Mouse (Mus musculus) embryonic facial prominence, embryonic 11.5 days (tissue): ENCODE measurements around the gene Aldh9a1. TPM values are rescaled to one million over a fixed set of nuclear protein-coding genes. Genes with fewer than 3 reads are reported as not detected.

Experiments used
- ATAC-seq: fragments of 200-750 bp; cut with Nextera tagmentation; replicated peaks from 2 replicates; pipeline ENCODE4 v1.8.0; 2017; ENCODE audit warnings: low read depth; ENCODE audit not compliant: insufficient number of reproducible peaks, low FRiP score, low TSS enrichment
- DNase-seq: peaks from one replicate; pipeline ENCODE4 v3.0.0-alpha.2; 2015; ENCODE audit warnings: low spot score
- H3K27ac ChIP-seq: fragments of 300-500 bp; sonication (generic); replicated peaks from 2 replicates; pipeline ENCODE4 v1.5.1; 2014; ENCODE audit warnings: mild to moderate bottlenecking, low read depth, low read length, control low read depth
- H3K27me3 ChIP-seq: fragments of 300-500 bp; sonication (generic); 2 replicates; pipeline ENCODE4 v1.6.1; 2014; ENCODE audit warnings: mild to moderate bottlenecking, low read length, moderate library complexity, mixed read lengths; ENCODE audit not compliant: control insufficient read depth, insufficient read depth
- H3K36me3 ChIP-seq: fragments of 300-500 bp; sonication (generic); replicated peaks from 2 replicates; pipeline ENCODE4 v1.6.1; 2014; ENCODE audit warnings: low read depth, mild to moderate bottlenecking, low read length, moderate library complexity, mixed read lengths; ENCODE audit not compliant: control insufficient read depth, insufficient read depth
- H3K4me1 ChIP-seq: fragments of 300-500 bp; sonication (generic); 2 replicates; pipeline ENCODE4 v1.6.1; 2014; ENCODE audit warnings: low read length, mixed read lengths; ENCODE audit not compliant: control insufficient read depth, insufficient read depth
- H3K4me2 ChIP-seq: fragments of 300-500 bp; sonication (generic); 2 replicates; pipeline ENCODE4 v1.6.1; 2014; ENCODE audit warnings: low read depth, mild to moderate bottlenecking, control low read depth, low read length, moderate library complexity
- H3K4me3 ChIP-seq: fragments of 300-500 bp; sonication (generic); 2 replicates; pipeline ENCODE4 v1.5.1; 2014; ENCODE audit warnings: low read depth, low read length, control low read depth
- H3K9ac ChIP-seq: fragments of 300-500 bp; sonication (generic); replicated peaks from 2 replicates; pipeline ENCODE4 v1.6.1; 2014; ENCODE audit warnings: mild to moderate bottlenecking, control low read depth, low read length
- H3K9me3 ChIP-seq: fragments of 300-500 bp; sonication (generic); replicated peaks from 2 replicates; pipeline ENCODE4 v1.6.1; 2016; ENCODE audit warnings: mild to moderate bottlenecking, low read length, inconsistent platforms, mixed read lengths; ENCODE audit not compliant: control insufficient read depth
- WGBS: fragments of 180-500 bp; shearing (Covaris S2); extraction: QIAGEN DNeasy Blood & Tissue Kit; methylation state at CpG from one replicate; pipeline ENCODE4 v1.1.7; 2014; 5-methylcytosine and 5-hydroxymethylcytosine counted together
- polyA plus RNA-seq: library from polyadenylated mRNA; unstranded; fragments of >200 nt; fragmentation: Nextera tagmentation; extraction: Ambion mirVana; gene quantifications from 2 replicates; pipeline ENCODE4 v1.2.1, GENCODE M21; 2014

Gene Aldh9a1
- polyA plus RNA-seq, 1 experiment from 2014 or later = 46.7 TPM

DNA sequence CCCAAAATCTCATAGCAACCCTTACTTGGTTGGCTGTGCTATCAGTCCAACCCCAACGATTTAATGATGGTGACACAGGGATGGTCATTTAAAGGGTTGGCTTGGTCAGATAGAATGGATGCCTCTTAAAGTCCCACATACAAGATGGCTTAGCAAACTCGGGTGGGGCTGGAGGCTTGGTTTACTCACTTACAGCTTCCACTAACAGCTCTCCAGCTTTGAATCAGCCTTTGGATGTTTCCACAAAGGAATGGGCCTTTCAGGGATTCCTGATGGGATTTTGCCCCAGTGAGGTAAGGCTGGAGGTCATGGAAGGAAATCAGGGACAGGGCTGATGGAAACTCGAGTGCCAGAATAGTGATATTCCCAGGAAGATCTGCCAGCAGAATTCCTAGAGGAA is 38.0 kb downstream of the Aldh9a1 start:
- H3K27ac ChIP-seq = no peak overlapping the region
- H3K36me3 ChIP-seq = no peaks in the 10 kb centered on the region
- 81% methylated on average over 3 of the region's 3 CpGs for WGBS
- DNase-seq (no peak), ATAC-seq (no peak)
- H3K9ac ChIP-seq = no peak overlapping the region
- H3K9me3 ChIP-seq = no peaks in the 10 kb centered on the region
- H3K4me1 ChIP-seq = peaks cover 3% of the 10 kb centered on the region; the same call in 1 of the 2 replicates
- H3K4me2 ChIP-seq = no peak overlapping the region
- no peak overlapping the region for H3K4me3 ChIP-seq
- peaks cover 3% of the 10 kb centered on the region; the same call in 1 of the 2 replicates for H3K27me3 ChIP-seq

DNA sequence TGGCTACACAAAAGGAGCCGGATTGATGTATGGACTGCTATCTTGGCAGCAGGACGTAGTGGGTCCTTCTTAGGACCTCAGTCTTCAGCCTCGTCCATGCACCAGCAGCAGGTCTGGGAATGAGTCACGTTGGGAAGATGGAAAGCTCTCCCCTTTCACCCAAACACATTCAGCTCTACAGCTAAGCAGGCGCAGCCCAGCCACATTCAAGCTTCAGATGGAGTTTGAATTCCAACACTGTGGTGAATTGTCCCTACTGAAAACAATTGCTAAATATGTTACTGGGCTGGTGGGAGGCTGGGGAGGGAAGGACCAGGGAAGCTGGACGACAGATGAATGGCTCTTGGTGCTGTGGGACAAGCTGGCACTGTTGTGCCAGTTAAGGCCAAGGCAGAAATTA is 38.8 kb downstream of the Aldh9a1 start:
- Histone ChIP-seq H3K4me1 (peaks cover 3% of the 10 kb centered on the region; the same call in 1 of the 2 replicates), H3K36me3 (no peaks in the 10 kb centered on the region), H3K27me3 (peaks cover 5% of the 10 kb centered on the region; the same call in 1 of the 2 replicates), H3K9ac (no peak overlapping the region), H3K4me2 (no peak overlapping the region), H3K9me3 (no peaks in the 10 kb centered on the region), H3K27ac (no peak overlapping the region), H3K4me3 (no peak overlapping the region)
- ATAC-seq (no peak), DNase-seq (no peak)
- WGBS = 77% methylated on average over 6 of the region's 6 CpGs

- H3K4me2 ChIP-seq = no peak overlapping the region; the same call in 1 of the 2 replicates
- DNase-seq (no peak), ATAC-seq (no peak)
- no peak overlapping the region for H3K4me3 ChIP-seq
- no peak overlapping the region for H3K27ac ChIP-seq
- H3K9ac ChIP-seq = no peak overlapping the region
- peaks cover 5% of the 10 kb centered on the region; the same call in 1 of the 2 replicates for H3K27me3 ChIP-seq
- no peaks in the 10 kb centered on the region for H3K36me3 ChIP-seq
- 86% methylated on average over 7 of the region's 7 CpGs for WGBS
- H3K4me1 ChIP-seq = peaks cover 3% of the 10 kb centered on the region; the same call in 1 of the 2 replicates
- H3K9me3 ChIP-seq = no peaks in the 10 kb centered on the region
Measured at GRCm38 (mm10) chr1:167389584-167389983, 39.8 kb downstream of the Aldh9a1 start.

DNA sequence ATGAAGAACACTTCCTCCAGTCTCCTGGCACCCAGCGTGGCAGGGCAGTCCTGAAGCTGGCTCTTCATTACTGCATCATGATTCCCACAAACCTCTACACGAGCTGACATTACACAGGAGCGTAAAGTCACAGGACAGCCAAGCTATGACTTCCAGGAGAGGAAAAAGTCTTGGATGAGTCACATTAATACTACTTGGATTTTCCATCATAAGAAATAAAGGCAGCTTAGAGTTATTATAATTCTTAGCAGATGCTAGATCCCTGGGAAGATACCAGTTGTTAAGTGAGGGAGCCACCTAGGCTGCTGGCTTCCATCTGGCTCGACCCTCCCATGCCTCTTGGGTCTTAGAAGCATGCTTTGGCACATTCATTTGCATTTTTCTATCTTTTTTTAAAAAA is 40.6 kb downstream of the Aldh9a1 start:
- WGBS = 73% methylated on average over 4 of the region's 4 CpGs
- no peaks in the 10 kb centered on the region for H3K9me3 ChIP-seq
- H3K9ac ChIP-seq = no peak overlapping the region
- no peaks in the 10 kb centered on the region for H3K36me3 ChIP-seq
- no peak overlapping the region for H3K27ac ChIP-seq
- ATAC-seq = no peak
- no peak overlapping the region for H3K4me3 ChIP-seq
- peaks cover 3% of the 10 kb centered on the region; the same call in 1 of the 2 replicates for H3K4me1 ChIP-seq
- H3K27me3 ChIP-seq = peaks cover 5% of the 10 kb centered on the region; the same call in 1 of the 2 replicates
- H3K4me2 ChIP-seq = no peak overlapping the region
- no peak for DNase-seq

DNA sequence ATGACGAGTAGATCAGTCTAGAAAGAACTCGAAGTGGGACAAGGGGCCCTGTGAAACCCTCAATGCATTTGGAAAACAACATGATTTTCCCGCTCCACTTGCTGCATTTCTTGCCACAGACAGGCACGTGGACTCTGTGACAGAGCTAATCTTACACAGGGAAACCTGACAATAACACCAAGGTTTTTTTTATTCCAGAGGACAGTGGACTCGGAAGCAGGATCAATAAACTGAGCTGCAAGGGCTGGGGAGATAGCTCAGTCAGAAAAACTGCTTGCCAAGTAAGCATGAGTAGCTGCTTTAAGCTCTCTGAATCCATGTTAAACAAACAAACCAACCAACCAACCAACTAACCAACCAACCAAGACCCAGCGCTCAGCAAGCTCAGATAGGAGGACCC is 41.5 kb downstream of the Aldh9a1 start:
- no peak for ATAC-seq

DNA sequence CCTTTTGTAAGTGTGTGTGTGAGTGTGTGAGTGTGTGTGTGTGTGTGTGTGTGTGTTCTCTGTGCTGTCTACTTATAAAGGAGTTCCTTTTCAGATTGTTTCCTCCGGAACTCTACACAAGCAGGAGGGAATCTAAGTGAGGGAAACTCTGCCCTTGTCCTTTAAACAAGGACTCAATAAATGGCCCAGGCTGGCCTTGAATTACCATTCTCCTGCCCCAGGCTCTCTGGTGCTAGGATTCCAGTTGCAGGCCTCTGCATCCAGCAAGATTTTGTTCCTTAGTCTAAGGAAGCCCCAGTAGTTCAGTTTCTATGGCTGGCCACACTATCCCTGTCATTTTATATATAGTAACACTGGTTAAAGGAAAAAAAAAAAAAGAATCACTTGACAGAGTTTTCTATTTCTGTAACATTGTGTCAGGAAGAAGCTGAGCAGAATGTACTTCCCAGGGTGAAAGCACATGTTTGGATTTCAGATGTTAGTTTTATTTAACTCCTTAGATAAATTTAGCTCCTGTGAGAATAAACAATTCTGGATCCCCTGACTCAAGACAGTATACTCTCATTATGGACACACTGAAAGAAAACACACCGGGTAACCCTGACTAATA is 42.3 kb downstream of the Aldh9a1 start:
- Histone ChIP-seq H3K36me3 (no peaks in the 10 kb centered on the region), H3K4me2 (no peak overlapping the region), H3K4me1 (peaks cover 3% of the 10 kb centered on the region; the same call in 1 of the 2 replicates), H3K9ac (no peak overlapping the region; the same call in 1 of the 2 replicates), H3K9me3 (no peaks in the 10 kb centered on the region), H3K27ac (no peak overlapping the region), H3K4me3 (0 out of 2 replicates have a peak overlapping the region, but pooled peaks have one; percentile 61), H3K27me3 (peaks cover 5% of the 10 kb centered on the region; the same call in 1 of the 2 replicates)
- DNase-seq = no peak
- ATAC-seq = no peak
- WGBS = 39% methylated on average over 2 of the region's 2 CpGs

More for the DNA sequence above, 41.5 kb downstream of the Aldh9a1 start:
- Histone ChIP-seq H3K4me2 (no peak overlapping the region), H3K9ac (no peak overlapping the region), H3K4me1 (peaks cover 3% of the 10 kb centered on the region; the same call in 1 of the 2 replicates), H3K27ac (no peak overlapping the region), H3K9me3 (no peaks in the 10 kb centered on the region), H3K36me3 (no peaks in the 10 kb centered on the region), H3K4me3 (no peak overlapping the region), H3K27me3 (peaks cover 5% of the 10 kb centered on the region; the same call in 1 of the 2 replicates)
- 81% methylated on average over 6 of the region's 6 CpGs for WGBS
- no peak for DNase-seq

DNA sequence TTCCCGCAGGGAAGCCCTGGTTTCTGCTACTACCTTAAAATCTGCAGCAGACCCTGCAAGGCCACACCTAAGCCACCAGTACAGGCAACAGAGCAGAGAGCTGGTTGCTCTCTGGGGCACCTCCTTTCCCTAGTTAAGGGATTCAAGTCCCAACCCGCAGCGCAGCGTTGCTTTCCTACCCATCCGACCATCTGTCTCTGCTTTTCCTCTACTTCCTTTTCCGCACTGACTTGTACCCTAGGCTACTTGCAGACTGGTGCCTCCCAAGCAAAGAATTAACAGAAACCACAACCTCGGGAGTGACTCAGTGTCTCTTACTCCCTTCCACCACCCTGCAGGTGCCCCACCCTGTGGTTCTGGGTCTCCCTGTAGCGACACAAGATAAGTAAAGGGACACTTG is 42.9 kb downstream of the Aldh9a1 start:
- no peaks in the 10 kb centered on the region for H3K36me3 ChIP-seq
- no peak overlapping the region for H3K27ac ChIP-seq
- peaks cover 5% of the 10 kb centered on the region; the same call in 1 of the 2 replicates for H3K27me3 ChIP-seq
- ATAC-seq (no peak), DNase-seq (no peak)
- peak overlapping the region; percentile 61 for H3K4me3 ChIP-seq
- no peaks in the 10 kb centered on the region for H3K9me3 ChIP-seq
- H3K4me1 ChIP-seq = peaks cover 3% of the 10 kb centered on the region; the same call in 1 of the 2 replicates
- H3K4me2 ChIP-seq = peak overlapping the region; percentile 78
- WGBS = 10% methylated on average over 8 of the region's 8 CpGs
- H3K9ac ChIP-seq = peak overlapping the region; percentile 34; the same call in 1 of the 2 replicates

DNA sequence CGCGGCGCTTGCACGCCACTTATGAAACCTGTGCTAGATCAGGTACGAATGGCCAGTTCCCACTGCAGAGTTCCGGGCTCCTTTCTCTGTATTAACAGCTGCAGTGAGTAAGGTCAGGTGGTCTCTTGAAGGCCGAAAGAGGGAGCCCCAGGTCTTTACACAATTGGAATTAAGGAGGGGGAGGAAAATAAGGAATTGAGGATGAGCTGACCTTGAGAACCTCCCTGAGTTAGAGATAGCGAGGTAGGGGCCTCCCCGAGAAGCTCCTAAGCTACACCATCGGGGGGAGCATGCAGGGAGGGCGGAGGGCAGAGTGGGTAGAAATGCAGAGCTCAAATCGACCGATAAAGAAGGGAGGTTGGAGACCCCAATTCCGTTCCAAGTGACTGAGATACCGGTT is 43.5 kb downstream of the Aldh9a1 start:
- WGBS = 2% methylated on average over 15 of the region's 15 CpGs

More for the DNA sequence above, 43.5 kb downstream of the Aldh9a1 start:
- no peaks in the 10 kb centered on the region for H3K9me3 ChIP-seq
- peak overlapping the region; percentile 78 for H3K4me2 ChIP-seq
- peak overlapping the region; percentile 93 for H3K9ac ChIP-seq
- H3K4me3 ChIP-seq = peak overlapping the region; percentile 61
- DNase-seq (peak; percentile 41), ATAC-seq (peak; percentile 5; the same call in 1 of the 2 replicates)
- H3K36me3 ChIP-seq = no peaks in the 10 kb centered on the region
- peaks cover 3% of the 10 kb centered on the region; the same call in 1 of the 2 replicates for H3K4me1 ChIP-seq
- peaks cover 5% of the 10 kb centered on the region; the same call in 1 of the 2 replicates for H3K27me3 ChIP-seq
- H3K27ac ChIP-seq = no peak overlapping the region
